Mouse (Mus musculus): Measurements from ENCODE around the gene Insm1. TPM values are rescaled to one million over a fixed set of nuclear protein-coding genes. Genes with fewer than 3 reads are reported as not detected.

Gene Insm1
- total and polyA plus RNA-seq, 2 experiments from 2014 or later: 1.9 to 20.6 TPM

DNA sequence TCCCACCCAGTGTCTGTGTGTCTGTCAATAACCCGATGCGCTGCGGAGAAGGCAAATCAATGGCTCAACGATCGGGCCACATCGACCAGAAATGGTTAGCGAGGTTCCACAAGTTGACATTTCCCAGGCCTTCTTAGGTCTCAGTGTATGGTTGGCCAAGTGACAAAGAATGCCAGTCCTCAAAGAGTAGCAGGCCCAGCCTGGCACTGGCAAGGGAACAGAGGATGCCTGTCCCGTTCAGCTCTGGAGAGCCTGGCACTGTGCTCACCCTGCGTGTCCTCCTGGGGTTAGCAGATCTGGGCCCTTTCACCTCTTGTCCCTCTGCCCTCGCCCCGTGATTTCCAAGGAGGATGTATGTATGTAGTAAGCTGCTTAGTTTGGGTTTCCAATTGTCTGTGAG lies 25.6 kb upstream of the Insm1 start:
- TF ChIP-seq CTCF (IDR thresholded peaks at IDR 0.05): no peak
- Histone ChIP-seq H3K9ac (replicated peaks; ENCODE audit: low read length, poor library complexity, severe bottlenecking) (no peak overlapping the region), H3K4me3 (ENCODE audit: low read depth, low read length) (no peak overlapping the region), H3K36me3 (ENCODE audit: insufficient read depth, low read length) (no peaks in the 10 kb centered on the region), H3K27ac (ENCODE audit: low read depth, low read length) (no peak overlapping the region), H3K4me2 (ENCODE audit: low read depth, low read length, poor library complexity, severe bottlenecking) (no peak overlapping the region), H3K4me1 (ENCODE audit: insufficient read depth, low read length) (no peaks in the 10 kb centered on the region), H3K27me3 (ENCODE audit: insufficient read depth, low read length) (no peaks in the 10 kb centered on the region), H3K9me3 (ENCODE audit: low read length) (no peaks in the 10 kb centered on the region)
- no peak for DNase-seq (ENCODE audit: low spot score)
- ATAC-seq (ENCODE audit: low FRiP score): no peak
- 84% methylated on average over 11 of the region's 11 CpGs for WGBS

DNA sequence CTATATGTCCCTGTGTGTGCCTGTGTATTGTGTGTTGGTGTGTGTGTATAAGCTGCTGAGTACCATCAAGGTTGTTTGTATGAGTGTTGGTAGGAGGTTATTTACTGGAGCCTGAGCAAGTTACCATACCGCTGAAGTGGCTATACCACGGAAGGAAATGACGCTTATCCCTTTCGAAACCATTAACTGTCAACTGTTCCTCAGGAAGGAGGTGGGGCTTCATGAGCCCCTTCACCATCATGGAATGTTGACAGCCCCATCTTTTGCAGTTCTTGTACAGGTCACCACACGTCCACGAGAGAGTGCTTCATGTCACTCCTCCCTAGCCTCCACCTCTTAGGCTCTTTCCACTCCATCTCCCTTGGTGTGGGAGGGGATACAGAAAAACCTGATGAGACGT lies 23.8 kb upstream of the Insm1 start:
- Histone ChIP-seq H3K27me3 (ENCODE audit: insufficient read depth, low read length) (no peaks in the 10 kb centered on the region), H3K4me2 (ENCODE audit: low read depth, low read length, poor library complexity, severe bottlenecking) (no peak overlapping the region), H3K9ac (replicated peaks; ENCODE audit: low read length, poor library complexity, severe bottlenecking) (no peak overlapping the region), H3K4me3 (ENCODE audit: low read depth, low read length) (no peak overlapping the region), H3K27ac (ENCODE audit: low read depth, low read length) (no peak overlapping the region), H3K9me3 (ENCODE audit: low read length) (no peaks in the 10 kb centered on the region), H3K4me1 (ENCODE audit: insufficient read depth, low read length) (no peaks in the 10 kb centered on the region), H3K36me3 (ENCODE audit: insufficient read depth, low read length) (no peaks in the 10 kb centered on the region)
- no peak for ATAC-seq (ENCODE audit: low FRiP score)
- WGBS: 89% methylated on average over 7 of the region's 7 CpGs
- no peak for TF ChIP-seq CTCF (IDR thresholded peaks at IDR 0.05)
- DNase-seq (ENCODE audit: low spot score): no peak

DNA sequence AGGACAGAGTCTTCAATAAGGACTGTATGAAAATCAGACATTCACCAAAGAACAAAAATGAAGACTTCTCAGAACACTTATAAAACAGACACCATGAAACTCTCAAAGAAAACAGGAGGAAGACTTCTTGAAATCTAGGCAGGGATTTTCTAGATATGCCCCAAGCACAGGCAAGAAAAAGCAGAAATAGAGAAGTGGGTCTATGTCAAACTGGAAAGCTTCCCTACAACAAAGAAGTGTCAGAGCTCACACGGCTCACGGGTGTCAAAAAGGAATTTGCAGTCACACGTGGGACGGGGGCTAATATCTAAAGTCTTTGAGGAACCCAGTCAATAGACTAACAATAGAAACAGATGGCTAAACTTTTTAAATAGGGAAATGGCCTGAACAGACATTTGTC lies 10.8 kb upstream of the Insm1 start:
- H3K27ac ChIP-seq (ENCODE audit: low read depth, low read length): no peak overlapping the region
- H3K9ac ChIP-seq (replicated peaks; ENCODE audit: low read length, poor library complexity, severe bottlenecking): no peak overlapping the region
- TF ChIP-seq CTCF (IDR thresholded peaks at IDR 0.05): no peak
- ATAC-seq (ENCODE audit: low FRiP score) (no peak), DNase-seq (ENCODE audit: low spot score) (no peak)
- H3K9me3 ChIP-seq (ENCODE audit: low read length): no peaks in the 10 kb centered on the region
- no peaks in the 10 kb centered on the region for H3K4me1 ChIP-seq (ENCODE audit: insufficient read depth, low read length)
- no peaks in the 10 kb centered on the region for H3K36me3 ChIP-seq (ENCODE audit: insufficient read depth, low read length)
- WGBS: 32% methylated on average over 4 of the region's 4 CpGs
- H3K27me3 ChIP-seq (ENCODE audit: insufficient read depth, low read length): no peaks in the 10 kb centered on the region
- H3K4me2 ChIP-seq (ENCODE audit: low read depth, low read length, poor library complexity, severe bottlenecking): no peak overlapping the region
- H3K4me3 ChIP-seq (ENCODE audit: low read depth, low read length): no peak overlapping the region

DNA sequence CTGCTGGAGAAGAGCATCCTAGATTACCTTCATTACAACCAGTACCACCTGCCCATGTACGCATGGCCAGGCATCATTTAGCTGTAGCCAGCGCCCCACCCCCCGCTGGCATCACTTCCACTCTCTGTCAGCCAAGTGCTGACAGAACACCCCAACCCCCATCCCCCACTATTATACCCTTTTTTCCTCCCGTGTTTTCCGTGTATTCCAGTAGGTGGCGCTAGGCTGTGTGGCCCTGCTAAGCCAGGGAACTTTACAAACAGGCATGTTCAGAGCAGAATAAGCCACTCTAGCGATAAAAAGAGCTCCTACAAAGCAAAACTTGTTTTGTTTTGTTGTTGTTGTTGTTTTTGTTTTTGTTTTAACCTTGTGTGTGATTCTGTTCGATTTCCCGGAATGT lies 7.0 kb upstream of the Insm1 start:
- peak; percentile 44; the same call in 1 of the 2 replicates for ATAC-seq (ENCODE audit: low FRiP score)
- H3K27me3 ChIP-seq (ENCODE audit: insufficient read depth, low read length): 0 out of 2 replicates have a peak, but pooled peaks cover 4% of the 10 kb centered on the region

GRCm38 (mm10) chr2:146216111-146217064 lies 5.3 kb upstream of the Insm1 start:
- no peaks in the 10 kb centered on the region for H3K36me3 ChIP-seq (ENCODE audit: insufficient read depth, low read length)
- no peak for DNase-seq (ENCODE audit: low spot score)
- H3K4me1 ChIP-seq (ENCODE audit: insufficient read depth, low read length): peaks cover 7% of the 10 kb centered on the region; the same call in 1 of the 2 replicates
- TF ChIP-seq CTCF (IDR thresholded peaks at IDR 0.05): no peak
- no peak overlapping the region for H3K4me2 ChIP-seq (ENCODE audit: low read depth, low read length, poor library complexity, severe bottlenecking)
- no peak for ATAC-seq (ENCODE audit: low FRiP score)
- H3K9me3 ChIP-seq (ENCODE audit: low read length): no peaks in the 10 kb centered on the region
- H3K4me3 ChIP-seq (ENCODE audit: low read depth, low read length): no peak overlapping the region
- WGBS: 28% methylated on average over 13 of the region's 14 CpGs
- no peak overlapping the region for H3K27ac ChIP-seq (ENCODE audit: low read depth, low read length)
- H3K27me3 ChIP-seq (ENCODE audit: insufficient read depth, low read length): 0 out of 2 replicates have a peak, but pooled peaks cover 4% of the 10 kb centered on the region
- no peak overlapping the region for H3K9ac ChIP-seq (replicated peaks; ENCODE audit: low read length, poor library complexity, severe bottlenecking)

More for the DNA sequence above, 7.0 kb upstream of the Insm1 start:
- Histone ChIP-seq H3K9me3 (ENCODE audit: low read length) (no peaks in the 10 kb centered on the region), H3K4me3 (ENCODE audit: low read depth, low read length) (no peak overlapping the region), H3K9ac (replicated peaks; ENCODE audit: low read length, poor library complexity, severe bottlenecking) (no peak overlapping the region), H3K4me2 (ENCODE audit: low read depth, low read length, poor library complexity, severe bottlenecking) (no peak overlapping the region), H3K36me3 (ENCODE audit: insufficient read depth, low read length) (no peaks in the 10 kb centered on the region), H3K4me1 (ENCODE audit: insufficient read depth, low read length) (peaks cover 6% of the 10 kb centered on the region; the same call in 1 of the 2 replicates), H3K27ac (ENCODE audit: low read depth, low read length) (no peak overlapping the region)
- peak; percentile 92 for TF ChIP-seq CTCF (IDR thresholded peaks at IDR 0.05)
- peak; percentile 82 for DNase-seq (ENCODE audit: low spot score)
- 3% methylated on average over 9 of the region's 9 CpGs for WGBS
